Mouse (Mus musculus) urinary bladder, postnatal 4 days (tissue): ENCODE measurements around the gene Lrrtm3.

Experiments used
- DNase-seq, 2 experiments: peaks; one replicate each; pipeline ENCODE4 v3.0.0; 2021 to 2022; ENCODE audit warnings: low spot score in 2 of 2

Lrrtm3 gene

DNA sequence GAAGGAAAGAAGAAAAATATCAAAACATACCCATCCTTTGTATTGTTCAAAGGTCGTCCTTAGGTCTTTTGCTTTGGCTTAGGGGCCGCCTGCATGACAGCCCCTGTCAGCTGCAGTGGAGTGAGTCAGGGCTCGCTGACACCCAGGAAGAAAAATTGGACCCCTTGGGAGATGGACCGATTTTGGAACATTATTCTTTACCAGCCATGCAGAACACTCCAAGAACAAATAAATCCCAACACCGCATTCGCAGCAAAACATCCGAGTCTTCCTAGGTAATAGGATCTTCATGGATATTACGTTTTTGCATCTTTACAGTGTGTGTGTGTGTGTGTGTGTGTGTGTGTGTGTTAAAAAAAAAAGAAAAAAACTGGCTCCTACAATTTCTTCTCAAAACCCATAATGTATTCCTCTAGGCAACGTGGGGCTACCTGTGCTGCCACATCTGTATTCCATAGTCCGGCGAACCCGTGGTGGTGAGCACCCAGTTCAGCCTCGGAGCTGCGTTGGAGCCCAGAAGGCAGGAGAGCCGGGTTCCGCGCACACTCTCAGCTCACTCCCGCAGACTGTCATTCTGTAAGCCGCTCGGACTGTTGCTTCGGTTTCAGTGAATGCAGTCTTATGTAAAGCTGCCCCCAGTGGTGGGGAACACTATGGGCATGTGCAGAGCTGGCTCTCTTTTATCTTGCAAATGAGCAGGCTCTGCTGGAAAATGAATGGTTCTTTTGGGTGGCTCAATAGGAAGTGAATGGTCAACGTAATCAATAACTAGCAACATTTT, at the start of gene Lrrtm3:
Lrrtm3 (minus strand) TSS at position 598 of the 781 bp plus-strand sequence.
- no peak for DNase-seq

DNA sequence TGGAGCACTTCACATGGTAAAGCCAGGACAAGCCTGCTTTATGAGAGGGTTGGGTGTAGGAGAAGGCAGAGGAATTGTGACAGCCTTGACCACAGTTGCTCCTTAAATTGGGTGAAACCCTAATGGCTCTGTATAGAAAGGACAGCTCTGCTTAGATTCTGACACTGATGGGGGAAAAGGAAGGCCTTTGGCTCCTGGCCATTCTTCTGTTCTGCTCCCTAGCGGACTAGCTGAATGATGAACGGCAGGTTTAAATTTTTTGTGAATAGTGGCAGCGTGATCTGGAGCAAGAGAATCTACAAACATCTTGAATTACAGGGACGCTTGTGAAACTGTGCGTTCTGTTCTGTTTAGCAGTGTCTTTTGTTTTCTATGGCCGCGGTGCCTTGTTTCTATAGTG, 45.4 kb upstream of the Lrrtm3 start:
- DNase-seq: no peak

DNA sequence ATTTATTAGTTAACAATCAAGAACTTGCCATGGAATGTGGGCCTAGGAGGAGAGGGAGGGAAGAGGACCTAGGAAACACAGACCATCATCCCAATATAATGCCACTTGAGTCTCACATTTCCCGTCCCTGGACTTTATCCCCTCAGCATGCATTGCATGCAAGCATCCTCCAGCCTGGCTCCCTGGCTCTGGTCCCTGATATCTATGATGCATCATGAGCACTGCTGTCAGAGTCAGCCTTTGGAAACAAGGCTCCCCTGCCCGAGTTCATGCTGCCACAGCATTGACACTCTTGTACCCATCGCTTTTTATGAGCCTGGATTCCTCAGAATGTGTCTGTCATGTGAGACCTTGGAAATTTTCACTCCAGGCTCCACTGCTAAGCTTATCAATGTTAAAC, 43.4 kb upstream of the Lrrtm3 start:
- DNase-seq: no peak

DNA sequence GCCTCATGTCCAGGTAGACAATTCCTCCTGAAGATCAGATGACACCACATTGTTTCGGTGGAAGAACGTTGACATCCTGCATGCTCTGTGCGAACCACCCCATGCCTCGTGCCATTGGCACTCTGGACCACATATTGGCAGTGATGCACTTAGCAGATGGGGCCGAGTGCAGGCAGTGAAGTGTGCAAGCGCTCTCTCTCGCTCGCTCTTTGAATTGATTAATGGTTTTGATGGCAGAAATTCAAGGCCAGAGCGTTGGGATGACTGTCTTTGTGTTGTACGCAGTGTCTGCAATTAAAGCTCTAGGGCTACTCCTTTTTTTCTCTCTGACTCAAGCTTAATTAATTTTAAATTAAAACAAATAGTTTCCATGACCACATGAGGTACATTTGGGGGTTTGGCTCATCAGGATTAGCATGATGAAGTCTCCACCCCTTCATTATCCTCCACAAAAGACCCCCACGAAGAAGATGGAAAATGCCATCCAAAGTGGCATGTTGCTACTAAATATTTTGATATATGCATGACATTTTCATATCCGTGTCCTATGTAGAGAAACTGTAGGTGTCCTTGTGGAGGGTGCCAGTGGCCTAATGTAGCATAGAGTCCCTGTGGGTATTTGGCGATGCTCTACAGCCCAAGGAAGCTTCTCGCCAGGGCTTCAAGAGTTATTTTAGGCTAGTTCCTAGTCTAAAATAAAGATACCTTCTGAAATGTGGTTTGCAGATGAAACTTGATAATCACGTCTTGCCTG, 40.5 kb upstream of the Lrrtm3 start:
- no peak for DNase-seq

DNA sequence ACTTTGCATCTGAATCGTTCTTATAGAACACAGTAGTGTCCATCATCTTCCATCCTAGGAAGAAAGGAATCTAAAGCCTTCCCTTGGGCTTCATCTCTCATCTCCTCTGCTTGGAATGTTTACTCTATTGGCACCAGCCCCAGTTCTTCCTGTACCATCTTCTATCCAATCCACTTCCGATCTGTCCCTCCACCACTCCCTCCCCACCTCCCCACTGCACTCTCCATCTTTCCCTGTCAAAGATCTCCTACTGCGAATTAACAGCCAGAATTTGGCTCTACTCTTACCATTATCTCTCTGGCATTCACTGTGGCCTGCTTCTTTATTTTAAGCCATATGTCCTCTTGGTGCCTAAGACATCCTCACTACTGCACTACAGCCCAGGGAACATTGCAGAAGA, 28.8 kb upstream of the Lrrtm3 start:
- DNase-seq: no peak

DNA sequence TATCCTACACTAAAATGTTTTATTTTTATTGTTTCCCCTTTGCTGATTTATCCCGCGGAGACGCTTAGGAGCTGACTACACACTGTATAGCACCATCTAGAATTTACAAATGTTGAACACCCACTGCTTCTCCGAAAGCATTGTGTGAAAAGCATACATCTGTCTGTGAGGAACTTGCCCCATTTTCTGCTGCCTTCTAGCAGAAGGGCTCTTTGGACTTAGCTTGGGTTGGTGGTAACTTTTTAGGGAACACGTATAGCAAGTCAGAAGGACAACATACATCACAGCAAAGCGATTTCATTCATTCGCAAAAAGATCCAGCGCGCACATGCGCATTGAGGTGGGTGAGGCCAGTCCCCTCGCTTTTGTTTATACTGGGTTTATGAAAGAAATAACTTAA, 25.2 kb upstream of the Lrrtm3 start:
- no peak for DNase-seq

DNA sequence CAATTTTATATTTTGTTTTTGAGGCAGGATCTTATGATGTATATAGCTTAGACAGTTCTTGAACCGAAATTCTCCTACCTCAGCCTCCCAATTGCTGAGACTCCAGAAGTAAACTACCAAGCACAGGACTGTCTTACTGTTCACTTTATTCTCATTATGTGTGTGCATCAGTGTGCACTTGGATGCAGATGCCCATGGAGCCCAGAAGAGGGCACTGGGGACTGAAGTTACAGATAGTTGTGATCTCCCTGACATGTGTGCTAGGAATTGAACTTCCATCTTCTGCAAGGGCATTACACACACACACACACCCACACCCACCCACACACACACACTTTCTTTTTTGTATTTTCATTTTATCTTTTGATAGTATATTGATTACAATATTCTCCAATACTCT, 6.5 kb upstream of the Lrrtm3 start:
- DNase-seq: no peak

DNA sequence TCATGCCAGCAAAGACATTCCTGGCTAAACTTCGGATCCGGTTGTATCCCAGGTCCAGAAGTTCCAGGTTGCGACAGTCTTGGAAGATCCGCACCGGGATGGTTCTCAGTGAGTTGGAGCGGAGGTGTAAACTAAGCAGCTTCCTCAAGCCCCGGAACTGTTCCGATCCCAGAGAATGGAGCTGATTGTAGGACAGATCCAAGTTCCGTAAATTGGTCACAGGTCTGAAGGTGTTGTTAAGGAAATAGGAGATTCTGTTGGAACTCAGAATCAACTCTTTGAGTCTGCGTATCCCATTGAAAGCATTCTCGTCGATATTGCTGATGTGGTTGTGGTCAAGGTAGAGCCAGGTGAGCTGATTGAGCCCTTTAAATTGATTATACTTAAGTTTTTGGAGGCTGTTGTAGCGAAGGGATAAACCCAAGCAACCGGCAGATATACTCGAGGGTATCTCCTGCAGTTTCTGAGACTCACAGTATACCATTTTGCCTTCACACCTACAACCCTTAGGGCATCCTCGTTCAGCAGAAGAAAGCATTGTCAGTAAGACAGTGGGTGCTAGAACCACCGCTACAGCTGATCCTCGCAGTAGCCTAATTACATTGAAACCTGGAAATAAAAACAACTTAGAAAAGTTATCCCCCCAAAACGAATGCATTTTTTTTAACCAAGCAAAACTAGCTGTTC, 1.2 kb downstream of the Lrrtm3 start:
- no peak for DNase-seq

DNA sequence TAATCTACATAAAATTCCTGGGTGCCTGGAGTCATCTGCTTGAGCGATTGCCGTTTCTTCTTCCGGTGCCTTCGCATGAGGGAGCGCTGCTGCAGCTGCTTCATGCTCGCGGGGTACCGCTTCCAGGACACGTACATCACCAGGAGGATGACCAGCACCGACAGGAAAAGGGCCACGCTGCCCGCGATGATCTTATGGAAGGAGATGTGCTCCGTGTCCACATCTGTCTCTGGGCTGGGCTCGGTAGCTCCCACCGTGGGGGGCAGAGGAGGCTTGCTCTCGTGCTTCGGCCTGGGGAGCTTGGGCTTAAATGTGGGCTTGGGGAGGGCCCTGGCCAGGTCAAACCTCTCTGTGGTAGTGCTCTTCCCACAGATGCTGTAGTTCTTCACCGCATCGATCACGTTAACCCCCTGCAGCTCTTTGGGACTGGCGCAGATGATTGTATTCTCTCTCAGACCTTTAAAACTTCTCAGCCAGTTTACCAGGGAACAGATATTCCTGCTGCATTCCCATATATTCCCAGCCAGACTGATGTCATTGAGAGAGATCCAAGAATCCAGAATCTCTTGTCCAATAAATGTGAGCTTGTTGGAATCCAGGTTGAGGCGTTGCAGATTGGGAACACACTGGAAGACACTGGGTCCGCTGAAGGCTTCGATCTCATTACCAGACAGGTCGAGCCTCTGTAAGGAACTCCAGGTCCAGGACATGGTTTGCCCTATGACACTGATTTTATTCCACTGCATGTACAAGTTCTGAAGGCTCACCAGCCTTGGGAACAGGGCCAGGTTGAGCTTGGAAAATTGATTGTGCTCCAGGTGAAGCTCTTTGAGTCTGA, 1.9 kb downstream of the Lrrtm3 start:
- DNase-seq: no peak

DNA sequence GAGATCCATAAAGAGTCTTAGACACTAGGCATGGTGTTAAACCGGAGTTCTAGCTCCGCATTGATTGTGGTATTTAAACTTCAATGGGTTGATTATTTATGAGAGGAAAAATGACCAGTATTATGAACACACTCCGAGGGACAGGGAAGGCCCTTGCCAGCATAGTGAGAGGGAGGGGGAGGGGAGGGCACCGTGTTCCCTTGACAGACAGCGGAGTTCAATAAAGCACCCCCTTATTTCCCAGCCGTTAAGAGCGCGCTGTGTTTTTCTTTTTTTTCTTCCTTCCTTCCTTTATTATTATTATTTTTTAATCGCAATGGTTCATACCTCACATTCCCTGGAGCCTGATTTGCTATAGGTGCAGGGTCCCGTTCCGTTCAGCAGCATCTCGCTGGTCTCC, 2.6 kb downstream of the Lrrtm3 start:
- no peak for DNase-seq

DNA sequence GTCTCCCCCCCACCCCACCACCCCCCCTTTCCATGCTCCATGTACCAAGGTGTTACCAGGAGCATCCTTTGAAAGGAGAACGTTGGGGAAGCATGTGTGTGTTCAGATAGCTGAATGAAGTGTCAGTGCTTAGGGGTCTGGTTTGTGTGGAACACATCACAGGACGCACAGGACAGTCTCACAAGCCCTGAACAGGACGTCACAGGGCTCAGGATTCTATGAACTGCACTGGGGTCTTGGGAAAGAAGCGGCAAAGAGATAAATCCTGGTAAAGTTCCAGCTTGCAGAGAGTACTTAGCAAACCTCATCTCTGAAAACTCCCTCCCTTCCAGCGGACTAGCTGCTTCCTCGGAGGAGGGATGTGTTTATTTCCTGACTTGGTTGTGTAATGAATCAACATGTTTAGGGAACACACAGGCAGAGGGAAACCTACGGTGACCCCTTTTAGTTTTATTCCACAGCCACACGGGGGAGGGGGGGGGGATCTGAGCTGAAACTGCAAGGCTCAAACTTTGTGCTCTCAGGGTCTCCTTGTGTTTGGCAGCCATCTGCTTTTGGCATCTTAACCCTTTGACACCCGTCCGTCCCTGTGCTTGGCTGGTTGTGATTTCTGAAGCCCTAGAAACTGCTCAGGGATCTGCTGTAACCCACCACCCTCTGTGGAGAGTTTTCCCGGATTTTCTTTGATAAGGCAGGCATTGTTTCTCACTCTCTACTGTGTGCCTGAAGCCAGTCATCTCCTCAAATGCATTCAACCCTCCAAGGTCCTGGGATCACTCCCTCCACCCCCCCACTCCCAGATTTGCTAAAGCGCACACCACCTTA, 3.3 kb downstream of the Lrrtm3 start:
- DNase-seq: no peak

DNA sequence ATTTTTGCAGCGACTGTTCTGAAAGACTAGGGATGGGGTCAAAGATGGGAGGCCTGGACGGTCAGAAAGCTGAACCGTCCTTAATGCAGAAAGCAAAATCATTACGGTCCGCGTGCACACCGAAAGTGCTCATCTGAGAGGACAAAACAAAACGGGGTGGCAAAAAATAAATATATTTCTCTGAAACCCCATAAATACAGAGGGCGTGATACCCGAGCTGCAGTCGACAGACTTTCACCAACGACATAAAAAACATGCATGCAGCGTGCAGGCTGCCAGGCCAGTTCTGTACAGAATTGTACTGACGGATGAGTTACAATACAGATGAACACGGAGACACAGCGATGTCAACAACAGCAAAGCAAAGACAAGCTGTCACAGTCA, 3.9 kb downstream of the Lrrtm3 start:
- no peak for DNase-seq

DNA sequence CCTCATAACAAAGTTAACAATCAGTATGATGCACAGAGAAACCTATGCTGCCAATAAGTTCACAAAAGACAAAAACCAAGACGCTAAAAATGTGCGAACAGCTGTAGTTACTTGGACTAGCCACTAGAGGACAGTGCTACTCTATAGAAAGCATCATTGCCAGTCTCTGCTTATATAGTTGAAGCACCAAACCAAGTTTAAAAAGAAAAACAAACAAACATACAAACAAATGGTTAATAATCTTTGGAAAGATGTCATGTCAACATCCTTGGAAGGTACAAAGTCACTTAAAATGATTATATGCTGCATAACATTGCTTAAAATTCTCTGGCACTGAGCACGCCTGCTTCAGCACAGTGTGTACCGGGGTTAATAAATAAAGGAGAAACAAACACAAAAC, 5.6 kb downstream of the Lrrtm3 start:
- DNase-seq: no peak

DNA sequence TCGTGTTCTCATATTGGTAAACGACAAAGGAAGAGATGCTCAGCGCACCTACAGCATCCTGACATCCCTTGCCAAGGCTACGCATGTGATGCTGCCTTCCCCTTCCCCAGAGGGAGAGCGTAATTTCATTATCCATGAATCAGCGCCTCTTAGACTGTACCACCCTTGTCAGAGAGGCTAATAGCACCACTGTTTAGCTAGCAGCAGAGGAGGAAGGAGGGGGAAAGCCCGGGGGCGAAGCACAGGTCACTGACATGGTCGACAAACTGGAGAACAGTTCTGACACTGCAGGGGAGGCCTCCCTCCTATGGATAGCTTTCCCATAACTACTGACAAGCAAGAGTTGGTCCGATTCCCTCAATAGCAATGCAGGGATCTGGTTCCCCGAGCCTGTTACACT, 6.3 kb downstream of the Lrrtm3 start:
- no peak for DNase-seq

DNA sequence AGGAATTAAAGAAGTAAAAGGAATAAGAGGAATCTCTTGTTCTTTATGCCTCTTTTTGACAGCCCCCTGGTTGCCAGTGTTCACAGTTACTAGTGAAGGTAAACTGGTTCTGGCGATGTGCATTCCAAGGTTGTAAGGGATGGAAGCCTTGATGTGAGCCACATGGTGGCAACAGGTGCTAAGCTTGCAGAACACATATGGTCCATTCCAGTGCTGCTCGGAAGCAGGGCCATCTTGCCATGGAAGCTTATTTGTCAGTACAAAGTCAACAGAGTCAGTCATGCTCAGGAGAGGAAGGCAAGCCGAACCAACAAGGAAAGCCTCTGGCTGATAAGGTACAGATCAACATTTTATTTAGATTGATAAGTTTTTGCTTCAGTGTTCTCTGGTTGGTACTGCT, 7.7 kb downstream of the Lrrtm3 start:
- no peak for DNase-seq

DNA sequence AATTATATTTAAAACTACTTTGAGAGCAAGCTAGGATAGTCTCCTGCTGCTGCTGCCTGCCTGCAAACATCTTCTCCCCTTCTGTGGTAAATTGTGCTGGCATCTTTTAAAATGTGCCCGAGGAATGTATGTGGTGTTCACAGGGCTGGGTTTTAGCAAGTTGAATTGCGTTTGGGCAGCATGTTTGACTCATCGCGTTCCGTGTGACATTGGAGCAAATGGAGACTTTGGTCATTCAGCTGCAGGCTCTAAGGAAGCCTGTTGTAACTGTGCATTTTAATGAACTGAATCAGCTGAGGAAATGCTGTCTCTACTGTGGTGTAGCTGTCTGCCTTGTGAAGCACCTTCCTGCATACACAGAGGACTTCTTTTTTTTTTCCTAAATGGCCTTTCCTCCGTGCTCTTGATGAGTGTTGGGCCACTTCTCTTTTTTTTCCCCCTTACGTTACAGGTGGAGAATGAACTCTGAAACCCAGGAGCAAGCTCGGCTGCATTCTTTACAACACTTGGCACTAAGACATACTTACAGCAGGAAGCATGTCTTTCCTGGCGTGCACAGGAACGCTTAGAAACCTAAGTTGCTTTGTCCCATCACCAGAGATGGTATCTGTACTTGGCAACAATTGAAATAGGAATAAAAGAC, 13.5 kb downstream of the Lrrtm3 start:
- DNase-seq: no peak

DNA sequence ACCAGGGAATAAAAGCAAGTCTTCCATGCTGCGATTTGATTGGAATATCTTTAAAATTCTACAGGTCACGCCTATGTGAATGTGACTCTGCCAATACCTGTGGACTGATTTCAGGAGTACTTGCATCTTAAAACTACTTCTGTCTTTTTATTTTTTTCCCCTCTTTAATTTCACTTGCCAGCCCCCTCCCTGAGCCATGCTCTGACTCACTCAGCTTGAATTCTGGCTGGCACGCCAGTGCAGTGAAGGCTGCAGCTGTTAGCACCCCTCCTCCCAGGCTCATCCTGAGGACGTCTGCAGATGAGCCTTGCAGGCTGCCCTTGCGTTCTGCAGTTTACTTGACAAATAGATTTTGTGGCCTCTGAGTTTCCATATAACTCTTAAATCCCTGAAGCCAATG, 14.1 kb downstream of the Lrrtm3 start:
- no peak for DNase-seq

DNA sequence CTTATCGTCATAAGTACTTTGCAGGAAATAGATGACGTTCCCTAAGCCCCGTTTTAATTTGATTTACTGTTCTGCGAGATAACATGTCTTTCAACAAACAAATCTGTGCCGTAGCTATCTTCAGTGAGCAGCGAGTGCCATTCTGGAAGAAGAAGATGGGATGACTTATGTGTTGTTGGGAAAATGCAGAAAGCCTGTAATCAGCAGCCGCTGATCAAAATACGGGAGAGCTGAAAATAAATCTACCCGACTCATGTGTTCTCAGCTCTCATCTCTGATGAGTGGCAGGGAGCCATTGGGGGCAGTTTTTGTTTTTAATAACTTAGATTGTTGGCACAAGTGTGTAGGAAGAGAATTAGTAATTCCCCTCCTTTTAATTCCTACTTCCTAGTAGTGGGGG, 26.4 kb downstream of the Lrrtm3 start:
- no peak for DNase-seq

DNA sequence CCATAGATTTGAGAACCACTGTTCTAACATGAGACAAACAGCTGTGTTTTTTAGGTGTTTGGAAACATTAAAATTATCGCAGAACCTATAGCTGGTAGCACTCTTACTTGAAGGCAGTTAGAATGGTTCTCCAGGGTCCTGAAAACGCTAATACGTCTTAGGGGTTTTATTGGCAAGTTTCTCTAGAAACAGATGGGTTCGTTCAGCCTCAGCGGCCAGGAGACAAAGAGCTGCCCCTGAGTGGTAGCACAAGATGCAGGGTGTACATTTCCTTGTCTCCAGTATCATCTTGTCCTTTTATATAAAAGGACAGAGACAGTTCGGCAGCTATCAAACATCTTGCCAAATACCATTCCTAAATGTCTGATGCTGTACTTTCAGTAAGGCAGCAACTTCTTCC, 40.1 kb downstream of the Lrrtm3 start:
- DNase-seq: no peak

DNA sequence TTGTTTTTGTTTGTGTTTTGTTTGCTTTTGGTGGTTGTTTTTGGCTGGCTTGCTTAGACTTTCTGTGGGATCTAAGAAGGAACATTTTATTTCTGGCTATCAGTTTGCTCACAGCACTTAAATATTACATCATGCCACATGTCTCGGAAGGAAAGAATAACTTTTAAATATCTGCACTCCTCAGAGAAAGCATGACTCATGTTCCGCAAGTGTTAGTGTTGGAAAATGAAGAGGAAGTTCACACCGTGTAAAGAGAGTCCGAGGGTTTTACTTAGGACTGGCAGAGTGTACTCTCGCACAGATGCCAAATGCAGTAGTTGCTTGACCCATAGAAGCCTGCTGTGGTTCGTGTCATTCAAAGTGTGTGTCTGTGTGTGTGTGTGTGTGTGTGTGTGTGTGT, 40.9 kb downstream of the Lrrtm3 start:
- DNase-seq: no peak

DNA sequence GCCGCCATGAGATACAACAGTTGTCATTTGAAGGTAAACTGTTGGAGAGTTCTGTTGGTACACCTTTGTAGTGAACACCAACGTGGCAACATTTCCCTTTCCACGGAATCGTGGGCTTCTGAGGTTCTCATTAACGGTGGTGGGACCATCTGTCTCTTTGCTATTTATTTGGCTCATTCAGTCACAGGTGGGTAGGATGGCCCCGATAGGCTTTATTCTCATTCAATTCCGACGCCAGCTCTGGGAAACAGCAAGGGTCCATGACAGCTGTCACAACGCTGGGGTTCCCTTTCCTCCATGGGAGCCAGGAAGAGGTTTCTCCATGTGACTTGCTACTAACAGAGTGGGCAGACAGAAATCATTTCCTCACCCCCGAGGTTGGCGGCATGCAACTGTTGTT, 48.2 kb downstream of the Lrrtm3 start:
- DNase-seq: no peak
